Mouse (Mus musculus) megakaryocyte, embryonic 14.5 days (primary cell): Measurements from ENCODE around the gene Ndst2.

Experiments
- FLI1 ChIP-seq: IDR thresholded peaks from 2 replicates; pipeline ENCODE4 v1.6.1; 2012; ENCODE audit warnings: low read length, inconsistent platforms, mixed read lengths
- GATA1 ChIP-seq: IDR thresholded peaks from 3 replicates; pipeline ENCODE4 v1.6.1; 2012; ENCODE audit warnings: mixed read lengths, low read length, inconsistent platforms, borderline replicate concordance

GRCm38 (mm10) chr14:20718443-20718842 is 15.9 kb downstream of the Ndst2 start:
- TF ChIP-seq GATA1 (no peak), FLI1 (no peak)
